Mouse (Mus musculus): ENCODE measurements around the gene Plpp6. TPM values are rescaled to one million over a fixed set of nuclear protein-coding genes. Genes with fewer than 3 reads are reported as not detected.

Gene Plpp6
- total RNA-seq, 2 experiments from 2014 or later, result 1.6 to 1.9 TPM

Other genes starting within 250 kb of the Plpp6 start
- gene Slc1a1, start 128.9 kb upstream of the Plpp6 start, total RNA-seq (2021), result 1 to 10 TPM; 1.5 to 2.9 TPM
- under 1 TPM; 0.54 to 0.87 TPM for gene 4430402I18Rik, start 3.8 kb downstream of the Plpp6 start, total RNA-seq (2021)
- gene Cdc37l1, start 26.4 kb downstream of the Plpp6 start, total RNA-seq (2021), result 10 to 100 TPM; 40.5 to 40.6 TPM
- 10 to 100 TPM; 47.4 to 49.0 TPM for gene Ak3, start 84.0 kb downstream of the Plpp6 start, total RNA-seq (2021)
- 10 to 100 TPM in 1 of 2 experiments, 1 to 10 TPM in 1; 4.8 to 11.0 TPM for gene Rcl1, start 137.4 kb downstream of the Plpp6 start, total RNA-seq (2021)